8 mouse cellular contexts compared by ENCODE assay signal in the genomic region with DNA sequence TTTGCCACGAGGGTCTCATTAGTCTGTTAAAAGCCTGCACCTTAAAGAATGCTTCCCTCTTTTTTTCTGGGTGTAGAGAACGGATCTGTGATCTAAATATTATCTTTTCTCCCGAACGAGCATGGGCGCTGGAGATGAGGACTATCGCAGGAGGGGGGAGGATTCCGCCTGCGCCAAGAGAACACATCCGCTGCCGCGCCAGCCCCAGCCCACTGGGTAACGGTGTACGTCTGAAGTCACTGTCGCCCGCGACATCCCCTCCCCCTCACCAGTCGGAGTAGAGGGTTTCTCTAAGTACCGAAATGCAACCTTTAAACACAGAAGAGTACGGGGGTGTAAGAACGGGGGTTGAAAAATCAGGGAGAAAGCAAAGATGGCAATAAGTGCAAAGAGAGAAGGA. TPM values are rescaled to one million over a fixed set of nuclear protein-coding genes. Genes with fewer than 3 reads are reported as not detected.
DNase-seq lines count a peak whose midpoint lies in the region; ATAC-seq lines count a peak whose summit lies in the region.

No protein-coding gene starts in this region.

- peak overlapping the region; percentile 70 for H3K4me2 ChIP-seq in limb, embryonic 12.5 days
- H3K4me2 ChIP-seq in midbrain, embryonic 16.5 days (ENCODE audit: low read length): peak overlapping the region; percentile 81

- peak overlapping the region; percentile 74 for H3K9ac ChIP-seq in limb, embryonic 12.5 days (replicated peaks)
- H3K9ac ChIP-seq in midbrain, embryonic 16.5 days (ENCODE audit: low read depth, low read length): peak overlapping the region; percentile 72

- peak; percentile 94 for DNase-seq in heart, adult 11 months
- DNase-seq in heart, postnatal 25 days (ENCODE audit: low spot score): no peak
- DNase-seq in cerebellum, adult 18-20 months: peak; percentile 49 to 58
- peak; percentile 65 to 67 for DNase-seq in frontal cortex, postnatal 36 days (ENCODE audit: low spot score in 2 of 2)
- peak; percentile 45 for DNase-seq in kidney, adult 9 months
- peak; percentile 50 for DNase-seq in testis, postnatal 14 days (ENCODE audit: low spot score)

- H3K4me1 ChIP-seq in limb, embryonic 12.5 days (replicated peaks): peaks cover 17% of the 10 kb centered on the region
- peaks cover 25% of the 10 kb centered on the region for H3K4me1 ChIP-seq in midbrain, embryonic 16.5 days (ENCODE audit: control insufficient read depth, insufficient read depth, low read length)

- intact Hi-C loops in heart, postnatal 25 days (cut with DNase I): loop anchor here (10.0 kb wide), 1 partner anchor 449 kb away; no protein-coding TSS in a partner anchor

- peak overlapping the region; percentile 66 for H3K4me3 ChIP-seq in limb, embryonic 12.5 days (replicated peaks)
- H3K4me3 ChIP-seq in midbrain, embryonic 16.5 days (ENCODE audit: low read depth, low read length): peak overlapping the region; percentile 66

- peak overlapping the region; percentile 98 for H3K27ac ChIP-seq in limb, embryonic 12.5 days
- peak overlapping the region; percentile 99 for H3K27ac ChIP-seq in midbrain, embryonic 16.5 days (ENCODE audit: low read length)

- H3K27me3 ChIP-seq in limb, embryonic 12.5 days: peaks cover 25% of the 10 kb centered on the region
- H3K27me3 ChIP-seq in midbrain, embryonic 16.5 days (ENCODE audit: control insufficient read depth, insufficient read depth, low read depth, low read length): no peaks in the 10 kb centered on the region

- no peaks in the 10 kb centered on the region for H3K9me3 ChIP-seq in limb, embryonic 12.5 days
- H3K9me3 ChIP-seq in midbrain, embryonic 16.5 days (replicated peaks; ENCODE audit: control insufficient read depth, low read length, poor library complexity, severe bottlenecking): no peaks in the 10 kb centered on the region

- WGBS in limb, embryonic 12.5 days: 20% methylated on average over 20 of the region's 20 CpGs
- WGBS in midbrain, embryonic 16.5 days: 31% methylated on average over 19 of the region's 20 CpGs

- no peak for ATAC-seq in limb, embryonic 12.5 days (ENCODE audit: insufficient number of reproducible peaks, insufficient read depth, low FRiP score, low TSS enrichment, low read depth)
- no peak for ATAC-seq in midbrain, embryonic 16.5 days

- peaks cover 23% of the 10 kb centered on the region; the same call in 1 of the 2 replicates for H3K36me3 ChIP-seq in limb, embryonic 12.5 days
- no peaks in the 10 kb centered on the region for H3K36me3 ChIP-seq in midbrain, embryonic 16.5 days (ENCODE audit: control insufficient read depth, insufficient read depth, low read length)

RNA-seq across cellular contexts. Expression of a gene that starts 0.8 kb away (rescaled TPM):
- 10 to 100 TPM; 39.3 to 41.8 TPM for total RNA-seq in heart, postnatal 25 days (2021)
- polyA plus RNA-seq in limb, embryonic 12.5 days (2016; fragmentation: Nextera tagmentation; extraction: Ambion mirVana): 74.0 and 77.5 TPM in 2 replicates
- 39.1 and 51.4 TPM in 2 replicates for polyA plus RNA-seq in midbrain, embryonic 16.5 days (2015; fragmentation: Nextera tagmentation; extraction: Ambion mirVana)

RNA-seq across cellular contexts. Expression of a gene that starts 34.7 kb away (rescaled TPM):
- total RNA-seq in heart, postnatal 25 days (2021): 1 to 10 TPM; 5.8 to 6.2 TPM
- 14.1 and 20.7 TPM in 2 replicates for polyA plus RNA-seq in limb, embryonic 12.5 days (2016; fragmentation: Nextera tagmentation; extraction: Ambion mirVana)
- polyA plus RNA-seq in midbrain, embryonic 16.5 days (2015; fragmentation: Nextera tagmentation; extraction: Ambion mirVana): 8.9 and 9.1 TPM in 2 replicates

RNA-seq across cellular contexts. Expression of a gene that starts 43.6 kb away (rescaled TPM):
- total RNA-seq in heart, postnatal 25 days (2021): 10 to 100 TPM; 61.5 to 69.3 TPM
- 158 and 159 TPM in 2 replicates for polyA plus RNA-seq in limb, embryonic 12.5 days (2016; fragmentation: Nextera tagmentation; extraction: Ambion mirVana)
- polyA plus RNA-seq in midbrain, embryonic 16.5 days (2015; fragmentation: Nextera tagmentation; extraction: Ambion mirVana): 84.6 and 85.4 TPM in 2 replicates

RNA-seq across cellular contexts. Expression of a gene that starts 43.6 kb away (rescaled TPM):
- total RNA-seq in heart, postnatal 25 days (2021): 1 to 10 TPM; 1.5 to 1.8 TPM
- 2.7 and 3.7 TPM in 2 replicates for polyA plus RNA-seq in limb, embryonic 12.5 days (2016; fragmentation: Nextera tagmentation; extraction: Ambion mirVana)
- 3.0 and 3.3 TPM in 2 replicates for polyA plus RNA-seq in midbrain, embryonic 16.5 days (2015; fragmentation: Nextera tagmentation; extraction: Ambion mirVana)

RNA-seq across cellular contexts. Expression of a gene that starts 58.4 kb away (rescaled TPM):
- total RNA-seq in heart, postnatal 25 days (2021): 10 to 100 TPM; 58.1 to 60.1 TPM
- 66.5 and 69.3 TPM in 2 replicates for polyA plus RNA-seq in limb, embryonic 12.5 days (2016; fragmentation: Nextera tagmentation; extraction: Ambion mirVana)
- 38.8 and 39.3 TPM in 2 replicates for polyA plus RNA-seq in midbrain, embryonic 16.5 days (2015; fragmentation: Nextera tagmentation; extraction: Ambion mirVana)
